Mouse (Mus musculus): ENCODE measurements around the gene Ankmy1.

Ankmy1 gene

DNA sequence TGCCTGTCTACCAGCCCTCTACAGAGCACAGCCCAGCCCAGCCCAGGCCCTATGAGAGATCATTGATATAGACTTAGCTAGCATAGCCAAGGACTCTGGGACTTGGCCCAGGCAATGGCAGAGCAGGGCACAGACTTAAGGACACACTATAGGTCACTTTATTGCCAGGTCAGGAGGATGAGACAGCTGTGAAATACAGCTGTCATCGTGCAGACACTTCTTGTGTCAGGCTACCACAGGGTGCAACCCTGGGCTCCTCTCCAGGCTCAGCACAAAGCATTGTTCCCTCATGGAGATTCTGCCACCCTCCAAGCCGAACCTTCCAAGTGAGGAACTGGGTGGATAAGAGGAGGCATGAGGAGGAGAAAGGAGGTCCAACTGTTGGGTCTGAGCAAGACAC, 32.7 kb downstream of the Ankmy1 start:
- DNase-seq = no peak

DNA sequence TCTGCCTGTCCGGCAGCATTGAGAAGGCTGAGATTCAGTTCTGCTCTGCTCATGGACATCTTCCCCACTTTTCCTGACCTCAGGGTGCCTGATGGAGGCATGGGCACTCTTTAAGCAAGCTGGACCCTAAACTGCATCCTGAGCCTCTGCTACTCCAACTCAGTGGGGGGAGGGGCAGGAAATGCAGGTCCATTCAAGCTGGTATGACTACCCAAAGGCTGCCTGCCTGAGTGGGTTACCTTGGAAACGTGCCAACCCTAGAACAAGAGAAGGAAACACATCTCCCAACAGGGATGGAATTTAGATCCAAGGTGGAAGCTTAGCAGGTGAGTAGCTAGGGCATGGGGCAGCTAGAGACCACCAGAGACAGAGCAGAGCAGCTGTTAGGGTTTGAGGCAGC, 36.5 kb downstream of the Ankmy1 start:
- peak in 1 of 2 experiments; percentile 58 for DNase-seq

DNA sequence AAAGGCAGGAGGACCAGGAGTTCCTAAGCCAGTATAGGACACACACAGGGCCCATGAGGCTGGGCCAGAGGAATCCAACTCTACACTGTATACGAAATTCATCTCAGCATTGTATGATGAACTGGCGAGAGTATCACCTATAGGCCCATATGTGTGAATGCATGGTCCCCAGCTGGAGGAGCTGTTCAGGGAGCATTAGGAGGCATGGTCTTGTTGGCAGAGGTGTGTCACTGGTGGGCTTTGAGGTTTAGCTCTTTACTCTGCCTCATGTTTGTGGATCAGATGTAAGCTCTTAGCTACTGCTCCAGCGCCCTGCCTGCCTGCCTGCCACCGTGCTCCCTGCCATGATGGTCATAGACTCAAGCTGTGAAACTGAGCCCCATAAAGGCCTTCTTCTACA, 39.4 kb downstream of the Ankmy1 start:
- no peak for DNase-seq

DNA sequence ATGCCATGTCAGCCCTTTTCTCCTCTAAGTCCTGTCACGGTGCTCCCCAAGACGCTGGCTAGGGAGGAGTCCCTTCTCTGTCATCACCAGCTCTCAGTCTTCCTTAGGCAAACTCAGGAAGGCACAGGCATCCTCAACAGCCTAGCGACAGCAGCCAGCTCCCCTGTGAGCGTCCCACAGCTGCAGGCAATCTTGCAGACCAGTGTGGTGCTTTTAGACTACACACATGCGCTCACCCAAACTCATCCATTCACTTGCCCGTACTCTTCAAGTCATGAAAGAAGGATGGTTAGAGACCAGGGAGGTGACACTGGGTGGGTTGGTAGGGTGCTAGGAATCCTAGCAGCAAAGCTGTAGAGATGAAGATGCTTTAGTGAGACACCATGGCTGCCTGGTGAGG, 41.2 kb downstream of the Ankmy1 start:
- no peak for DNase-seq

DNA sequence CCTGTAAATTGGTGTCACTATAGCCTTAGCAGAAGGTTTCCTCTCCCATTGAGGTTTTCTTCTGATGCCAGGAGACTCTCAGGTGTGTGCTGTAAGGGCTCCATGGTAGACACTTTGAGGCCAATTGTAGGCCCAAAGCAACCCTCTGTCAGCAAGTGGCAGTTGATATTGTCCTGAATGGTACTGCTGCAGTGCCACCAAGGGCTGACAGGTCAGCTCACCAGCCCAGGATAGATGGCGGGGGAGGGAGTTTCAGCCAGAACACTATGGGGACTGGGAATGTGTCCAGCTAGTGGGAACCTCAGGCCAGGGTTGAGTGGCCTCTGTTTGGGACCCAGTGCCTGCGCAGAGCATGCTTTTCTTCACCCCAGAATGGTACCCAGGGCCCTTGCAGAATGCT, 50.3 kb downstream of the Ankmy1 start:
- no peak for DNase-seq

DNA sequence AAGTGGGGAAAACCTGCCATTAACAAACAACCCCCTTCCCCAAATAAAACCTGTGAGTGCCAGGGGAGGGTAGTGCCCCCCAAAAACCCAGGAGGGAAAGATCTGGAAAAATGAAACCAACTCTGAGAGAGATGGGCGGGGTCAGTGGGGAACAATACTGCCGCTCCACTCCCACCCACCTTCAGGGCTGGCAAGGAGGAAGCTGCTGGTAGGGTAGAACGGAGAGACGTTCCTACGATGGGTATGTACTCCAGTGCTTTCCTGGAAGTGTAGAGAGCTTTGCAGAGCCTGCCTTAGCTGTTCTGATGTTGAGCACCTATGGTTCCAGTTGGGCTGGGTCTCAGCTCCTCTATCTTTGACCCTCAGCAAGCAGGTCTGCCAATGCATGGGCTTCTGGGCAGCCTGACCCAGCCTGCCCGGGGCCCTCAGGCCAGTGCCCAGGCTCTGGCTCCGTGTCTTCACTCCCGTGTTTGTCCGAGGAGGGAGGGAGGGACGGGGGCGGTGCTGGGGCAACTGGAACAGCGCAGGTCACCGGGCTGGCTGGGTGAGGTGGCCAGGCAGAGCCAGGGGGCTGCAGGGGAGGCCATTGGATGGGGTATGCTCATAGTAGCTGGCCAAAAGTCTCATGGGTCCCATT, 52.6 kb downstream of the Ankmy1 start:
- no peak for DNase-seq

DNA sequence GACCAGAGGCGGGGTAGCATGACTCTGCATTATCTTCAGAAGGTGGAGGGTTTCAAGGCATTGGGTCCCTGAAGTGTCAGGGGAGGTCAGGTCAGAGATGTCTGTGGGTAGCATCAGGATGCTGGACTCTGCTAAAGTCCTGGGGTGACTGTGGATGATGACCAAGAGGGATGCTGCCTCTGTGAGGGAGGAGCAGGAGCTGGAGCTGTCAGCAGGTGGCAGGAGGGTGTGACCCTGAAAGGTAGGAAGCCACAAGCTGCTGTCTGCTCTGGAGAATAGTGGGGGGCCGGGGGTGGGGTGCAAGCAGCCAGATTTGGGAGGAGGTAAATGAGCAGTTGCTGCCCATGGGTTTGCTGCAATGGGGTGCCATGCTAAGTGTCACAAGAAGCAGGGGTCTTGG, 53.2 kb downstream of the Ankmy1 start:
- DNase-seq = no peak

DNA sequence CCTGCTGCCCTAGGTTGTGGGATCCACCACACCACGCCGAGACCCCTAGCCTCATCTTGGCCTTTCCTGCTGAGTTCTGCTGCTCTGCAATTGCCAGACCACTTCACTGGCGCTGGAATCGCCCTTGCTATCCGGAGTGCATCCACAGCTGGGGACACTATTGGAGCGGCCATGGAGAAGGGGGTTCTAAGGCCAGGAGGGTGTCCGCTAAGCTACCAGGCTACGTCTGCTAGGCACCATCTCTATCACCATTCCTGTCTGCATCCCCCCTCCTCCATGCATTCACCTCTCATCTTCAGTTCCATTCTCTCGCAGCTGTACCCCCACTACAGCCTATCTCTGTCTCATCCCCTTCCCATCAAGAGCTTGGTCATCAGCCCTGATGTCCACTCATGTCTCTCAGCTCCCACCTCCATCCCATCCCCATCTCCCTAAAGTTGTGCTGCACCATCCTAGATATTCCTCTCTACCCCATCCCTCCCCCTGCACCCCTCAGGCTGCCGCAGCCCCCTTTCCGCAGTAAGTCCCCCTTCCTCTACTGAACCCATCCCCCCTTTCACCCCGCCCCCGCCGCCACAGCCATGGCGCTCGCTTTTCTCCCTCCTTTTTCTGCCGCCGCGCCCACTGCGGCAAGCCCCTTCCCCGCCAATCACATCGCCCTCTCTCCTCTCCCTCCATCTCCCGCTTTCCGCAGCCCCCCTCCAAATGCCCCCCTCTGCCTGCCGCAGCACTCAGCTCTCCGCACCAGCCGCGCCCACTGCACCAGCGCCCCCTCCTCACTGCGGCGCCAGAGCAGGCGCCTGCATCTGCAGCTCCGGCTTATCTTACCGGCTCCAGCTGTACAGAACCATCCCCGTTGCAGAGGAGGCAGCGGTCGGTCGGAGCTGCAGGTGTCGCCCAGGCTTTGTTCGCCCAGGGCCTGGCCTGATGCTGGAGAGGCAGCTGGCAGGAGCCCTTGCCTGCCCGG, 54.5 kb downstream of the Ankmy1 start:
- DNase-seq = peak in 1 of 2 experiments; percentile 17

DNA sequence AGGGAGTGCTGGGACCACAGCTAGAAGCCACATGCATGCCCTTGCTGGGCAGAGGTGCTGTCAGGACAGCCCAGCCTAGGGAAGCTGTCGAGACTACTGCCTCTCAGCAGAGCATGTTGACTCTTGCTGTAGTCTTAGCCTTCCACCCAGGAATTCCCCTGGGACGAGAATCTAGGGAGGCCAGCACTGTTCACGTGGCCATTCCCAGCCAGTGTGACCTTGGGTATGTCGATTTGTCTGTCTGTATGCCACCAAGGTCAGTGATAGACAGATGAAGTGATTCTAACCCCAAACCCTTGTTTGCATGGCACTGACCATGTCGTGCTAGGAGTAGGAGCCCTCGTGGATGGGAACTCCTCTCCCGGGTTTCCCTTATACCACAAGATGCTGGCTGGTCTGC, 56.8 kb downstream of the Ankmy1 start:
- no peak for DNase-seq

DNA sequence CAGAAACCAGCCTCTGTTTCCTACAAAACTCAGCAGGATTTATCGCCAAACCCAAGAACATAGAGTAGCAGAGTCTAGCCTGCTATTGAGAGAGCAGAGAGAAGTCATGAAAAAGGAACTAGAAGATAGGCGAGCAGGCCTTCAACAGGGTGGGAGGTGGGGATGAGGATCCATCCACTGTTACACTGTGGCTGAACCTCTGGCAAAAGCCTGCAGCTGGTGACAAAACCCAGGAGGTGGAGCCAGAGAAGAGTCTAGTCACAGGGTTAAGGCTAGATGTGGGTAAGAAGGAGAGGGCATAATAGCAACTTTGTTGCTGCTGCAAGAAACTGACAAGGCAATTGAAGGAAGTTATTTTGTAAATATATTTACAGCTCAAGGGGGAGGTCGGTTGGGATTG, 61.3 kb downstream of the Ankmy1 start:
- no peak for DNase-seq

DNA sequence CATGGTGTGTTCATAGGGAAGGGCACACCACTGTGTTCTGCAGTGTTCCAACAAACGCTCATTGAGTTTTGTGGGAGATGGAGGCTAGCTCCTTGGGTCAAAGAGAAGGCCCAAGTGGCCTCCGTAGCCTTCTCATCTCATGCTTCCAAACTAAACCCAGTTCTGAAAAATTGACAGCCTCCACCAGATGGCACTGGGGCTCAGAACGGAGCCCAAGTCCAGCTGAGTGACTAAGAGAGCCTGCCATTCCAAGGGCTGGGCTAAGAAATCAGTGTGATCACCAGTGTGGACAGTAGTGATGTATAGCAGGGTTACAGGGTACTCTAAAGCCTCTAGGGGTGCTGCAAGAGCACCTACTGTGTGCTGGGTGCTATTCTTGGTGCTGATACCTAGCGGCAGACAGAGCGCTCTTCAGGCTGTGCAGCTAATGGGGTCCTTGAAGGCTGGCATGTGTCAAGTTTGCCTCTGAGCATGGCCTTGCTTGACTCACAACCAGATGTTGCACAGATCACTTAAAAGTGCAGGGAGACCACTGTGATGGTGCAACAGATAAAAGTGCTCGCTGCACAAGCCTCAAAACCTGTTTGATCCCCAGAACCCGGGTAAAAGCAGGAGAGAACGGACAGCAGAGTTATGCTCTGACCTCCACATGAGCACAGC, 62.3 kb downstream of the Ankmy1 start:
- DNase-seq = peak; percentile 48 to 53

DNA sequence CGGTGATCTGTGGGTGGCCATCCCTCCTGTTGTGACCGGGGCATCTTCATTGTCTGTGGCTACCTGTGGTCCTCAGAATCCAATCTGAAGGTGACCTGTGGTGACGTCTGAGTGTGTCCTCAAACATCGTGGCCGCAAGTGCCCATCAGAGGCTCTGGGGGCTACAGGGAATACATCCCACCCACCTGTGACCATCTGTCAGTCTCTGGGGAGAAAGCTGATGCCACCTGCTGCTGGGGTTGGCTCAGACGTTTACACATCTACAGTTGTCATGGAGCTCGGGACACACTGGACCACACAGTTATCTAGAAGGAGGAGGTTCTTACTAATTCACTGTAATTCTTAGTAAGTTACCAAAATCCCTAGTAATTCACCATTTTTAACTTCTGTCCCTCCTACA, 63.5 kb downstream of the Ankmy1 start:
- DNase-seq = no peak

DNA sequence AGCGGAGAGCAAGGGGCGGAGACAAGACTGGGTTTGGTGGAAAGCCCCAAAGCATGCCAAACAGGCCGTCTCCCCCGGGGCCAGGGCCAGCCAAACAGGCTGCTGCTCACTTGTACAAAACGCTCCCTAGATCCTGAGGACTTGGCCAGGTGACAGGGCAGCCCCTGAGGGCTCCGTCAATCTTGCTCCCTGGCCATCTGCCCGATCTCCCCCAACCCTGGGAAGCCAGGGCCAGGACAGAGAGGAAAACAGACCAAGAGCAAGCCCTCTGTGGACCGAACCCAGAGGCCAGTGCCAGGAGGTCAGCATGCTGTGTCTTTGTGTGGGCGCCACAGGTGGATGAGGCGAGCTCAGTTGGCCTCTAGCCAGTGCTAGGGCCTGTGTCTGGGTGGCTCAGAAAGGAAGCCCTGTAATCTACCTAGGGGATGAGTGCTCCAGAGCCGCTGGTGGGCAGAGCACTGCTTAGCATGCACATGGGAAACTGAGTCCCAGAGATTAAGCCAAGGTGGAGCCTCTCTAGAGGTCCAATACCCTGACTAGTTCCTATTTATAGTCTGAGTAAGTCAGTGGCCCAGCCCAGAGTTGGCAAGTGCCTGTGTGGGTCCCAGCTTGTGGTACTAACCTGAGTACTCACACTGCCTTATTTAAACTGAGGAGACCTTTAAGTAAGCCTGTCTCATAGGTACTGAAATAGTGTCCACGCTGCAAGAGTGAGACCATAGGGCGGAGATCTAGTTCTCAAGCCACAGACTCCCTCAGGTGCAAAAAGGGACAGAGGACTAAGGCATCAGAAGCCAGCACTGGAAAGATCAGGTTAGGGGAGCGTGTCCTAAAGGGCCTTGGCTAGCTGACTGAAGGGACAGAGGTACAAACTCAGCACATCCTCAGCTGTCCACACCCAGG, 64.5 kb downstream of the Ankmy1 start:
- peak in 1 of 2 experiments; percentile 51 for DNase-seq

DNA sequence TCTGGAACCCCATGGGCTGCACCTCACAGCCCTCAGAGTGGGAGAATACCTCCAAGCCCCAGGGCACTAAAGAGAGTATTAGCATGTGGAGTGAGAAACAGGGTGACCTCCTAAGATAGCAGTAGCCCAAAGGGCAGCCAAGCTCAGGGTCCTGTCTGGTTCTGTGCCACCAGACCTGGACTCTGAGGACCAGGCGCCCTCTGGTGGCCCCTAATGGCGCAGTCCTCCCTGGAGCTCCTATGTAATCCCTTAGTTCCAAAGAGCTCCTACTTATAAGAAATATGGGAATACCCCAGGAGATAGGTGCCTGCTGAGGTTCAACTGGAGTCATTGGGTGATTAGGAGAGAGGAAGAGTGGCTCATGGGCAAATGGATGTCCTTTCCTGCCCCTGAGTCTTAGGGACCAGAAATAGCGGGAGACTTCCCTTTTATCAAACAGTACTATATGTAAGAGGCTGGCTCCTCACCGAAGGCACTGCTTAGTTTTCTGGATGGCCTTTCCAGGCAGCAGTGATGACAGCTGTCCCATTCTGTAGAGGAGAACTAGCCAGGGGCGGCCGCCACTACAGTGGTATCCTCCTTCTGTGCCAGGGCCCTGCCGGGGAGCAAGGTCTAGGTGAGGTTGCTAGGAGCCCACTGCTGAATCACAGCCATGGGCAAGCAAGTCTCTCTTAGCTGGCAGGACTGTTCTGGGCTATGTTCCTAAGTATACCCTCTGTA, 68.6 kb downstream of the Ankmy1 start:
- peak; percentile 91 to 93 for DNase-seq

DNA sequence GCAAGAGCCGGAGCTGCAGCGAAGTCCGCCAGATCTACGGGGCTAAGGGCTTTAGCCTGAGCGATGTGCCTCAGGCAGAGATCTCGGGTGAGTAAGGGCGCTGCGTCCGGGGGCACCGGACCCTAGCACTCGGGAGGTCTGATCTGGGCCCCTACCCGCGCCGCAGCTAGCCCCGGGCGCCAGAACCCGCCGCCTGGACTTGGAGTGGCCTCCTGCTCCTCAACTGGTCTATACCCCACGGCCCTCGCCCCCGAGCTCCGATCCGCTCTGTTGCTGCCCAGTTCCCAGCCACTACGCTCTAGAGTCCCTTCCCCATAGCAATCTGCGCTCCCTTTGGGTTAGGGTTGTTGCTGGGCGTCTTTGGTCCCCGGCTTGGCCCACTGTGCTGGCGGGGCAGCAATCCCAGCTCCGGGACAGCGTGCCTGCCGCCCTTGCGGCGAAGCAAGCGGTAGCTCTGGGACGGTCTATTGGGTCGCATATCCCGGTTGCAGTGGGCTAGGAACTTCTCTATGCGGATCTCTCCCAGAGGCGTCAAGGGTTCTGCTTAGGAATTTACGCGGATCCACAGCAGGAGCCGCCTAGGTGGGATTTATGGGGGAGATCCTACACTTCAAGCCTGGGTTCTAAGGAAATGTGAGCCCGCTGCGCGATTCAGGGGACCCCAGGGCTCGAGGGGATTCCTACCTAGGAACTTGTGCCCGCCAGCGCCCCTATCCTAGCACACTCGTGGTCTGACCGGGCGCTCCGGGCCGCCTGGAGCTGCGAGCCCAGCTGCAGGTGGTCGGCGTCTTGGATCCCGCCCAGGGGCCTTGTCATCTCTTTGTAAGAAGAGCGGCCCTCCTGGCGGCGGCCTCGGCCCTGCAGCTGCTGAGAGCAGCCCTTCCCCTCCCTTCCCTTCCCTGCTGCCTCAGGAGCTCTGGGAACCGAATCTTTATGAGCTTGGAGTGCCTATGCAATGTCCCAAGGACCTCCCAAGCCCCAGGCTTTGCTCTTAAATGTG, 70.4 kb downstream of the Ankmy1 start:
- DNase-seq = peak; percentile 81 to 88

DNA sequence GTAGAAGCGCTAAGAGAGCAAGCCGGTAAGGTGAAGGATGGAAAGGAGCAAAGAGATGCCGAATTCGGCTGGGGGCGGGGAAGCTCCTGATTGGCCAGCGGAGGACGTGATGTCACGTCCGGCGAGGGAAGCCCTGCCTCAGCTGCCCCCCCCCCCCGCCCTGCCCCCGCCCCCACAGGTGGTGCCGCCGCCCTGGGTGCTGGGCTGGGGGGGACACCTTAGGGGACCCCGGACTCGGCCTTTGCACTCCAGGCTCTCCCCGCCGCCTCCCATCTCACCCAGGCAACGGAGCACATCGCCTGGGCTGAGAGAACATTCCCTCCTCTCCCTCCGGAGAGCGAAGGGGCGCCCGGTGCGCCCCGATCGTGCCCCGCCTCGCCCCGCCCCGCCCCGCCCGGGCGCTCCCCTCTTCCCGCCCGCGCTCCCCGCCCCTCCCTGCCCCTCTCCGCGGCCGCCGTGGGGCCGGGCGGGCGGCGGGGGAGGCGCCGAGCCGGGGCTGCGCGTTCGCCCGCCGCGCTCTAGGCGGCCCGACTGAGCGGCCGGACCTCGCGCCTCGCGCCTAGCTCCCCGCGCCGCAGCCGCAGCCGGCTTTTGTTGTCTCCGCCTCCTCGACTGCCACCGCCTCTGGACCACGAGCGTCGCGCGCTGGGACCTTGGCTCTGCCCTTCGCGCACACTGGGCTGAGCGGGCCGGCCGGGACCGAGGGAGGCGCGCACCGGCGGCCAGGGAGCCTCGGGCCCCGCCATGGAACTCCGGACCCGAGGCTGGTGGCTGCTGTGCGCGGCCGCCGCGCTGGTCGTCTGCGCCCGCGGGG, 71.3 kb downstream of the Ankmy1 start, which contains the start of gene Gpc1:
Gene Gpc1 (plus strand): TSS at position 458 of the 814 bp plus-strand sequence.
- DNase-seq = peak; percentile 86 to 89

DNA sequence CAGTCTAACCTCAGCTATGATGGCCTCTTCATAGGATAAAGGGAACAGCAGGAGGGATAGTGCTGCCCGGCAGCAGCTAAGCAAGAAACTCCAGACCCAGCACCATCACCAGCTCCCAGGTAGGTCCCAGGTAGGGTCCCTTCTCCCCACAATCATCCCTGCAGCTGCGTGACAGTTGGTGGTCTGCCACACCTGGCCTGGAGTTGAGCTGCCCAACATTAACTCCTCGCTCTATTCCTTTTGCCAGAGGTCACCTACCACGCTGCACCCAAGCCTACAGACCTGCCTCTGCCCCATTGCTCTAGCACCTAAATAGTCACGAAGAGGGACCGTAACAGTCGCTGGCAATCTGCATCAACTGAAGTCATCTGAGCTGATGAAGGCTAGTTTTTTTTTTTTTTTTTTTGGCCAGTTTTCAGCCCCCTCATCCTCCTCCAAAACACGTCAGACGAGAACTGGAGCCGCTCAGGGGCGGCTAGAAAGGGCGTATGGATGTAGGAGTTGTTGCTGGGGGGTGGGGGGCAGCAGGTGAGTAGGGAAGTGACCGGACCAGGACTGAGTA, 72.0 kb downstream of the Ankmy1 start:
- no peak for DNase-seq

DNA sequence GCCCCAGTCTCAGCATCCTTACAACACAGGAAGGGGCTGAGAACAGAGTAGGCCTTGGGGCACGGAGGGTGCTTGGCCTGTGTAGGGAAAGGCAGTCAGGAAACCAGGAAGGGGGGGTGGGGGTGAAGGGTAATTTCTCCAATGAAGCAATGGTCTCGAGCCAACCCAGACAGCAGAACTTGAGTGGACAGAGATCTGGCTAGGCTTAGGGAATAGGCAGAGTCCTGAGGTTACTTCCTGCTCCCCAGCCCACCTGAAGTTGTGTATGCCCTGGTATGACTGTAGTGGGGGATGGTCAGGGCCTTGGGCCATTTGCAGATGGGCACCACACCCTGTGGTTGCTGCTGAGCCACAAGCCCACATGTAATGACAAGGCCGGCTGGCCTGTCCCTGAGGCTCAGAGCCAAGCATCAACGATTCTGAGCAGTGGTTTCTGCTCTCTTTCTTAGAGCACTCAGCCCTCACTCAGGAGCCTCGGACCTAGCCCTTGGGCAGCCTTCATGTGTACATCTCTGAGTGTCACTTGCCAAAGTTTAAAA, 86.9 kb downstream of the Ankmy1 start:
- DNase-seq = no peak

DNA sequence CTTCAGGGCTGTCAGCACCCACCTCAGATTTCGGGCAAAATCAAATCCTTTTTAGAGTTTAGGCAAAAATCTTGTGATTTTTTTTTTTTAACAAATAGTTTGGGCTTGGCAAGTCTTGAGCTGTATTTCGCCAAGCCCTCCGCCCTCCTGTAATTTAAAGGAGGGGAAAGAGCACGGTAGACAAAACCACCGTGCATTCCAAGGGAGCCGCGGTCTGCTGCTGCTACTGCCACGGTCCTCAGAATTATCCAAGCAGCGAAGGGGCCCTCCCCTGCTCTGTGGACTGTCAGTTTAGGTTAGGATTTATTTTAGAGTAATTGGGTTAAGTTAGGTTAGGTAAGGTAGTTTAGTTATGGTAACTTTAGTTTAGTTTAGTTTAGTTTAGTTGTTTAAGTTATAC, 87.6 kb downstream of the Ankmy1 start:
- DNase-seq = peak in 1 of 2 experiments; percentile 30
